Mouse (Mus musculus): ENCODE data around the gene B230118H07Rik. TPM values are rescaled to one million over a fixed set of nuclear protein-coding genes. Genes with fewer than 3 reads are reported as not detected.

B230118H07Rik gene
- total and polyA plus RNA-seq, 3 experiments = 22.4 to 30.6 TPM; not detected in 1

DNA sequence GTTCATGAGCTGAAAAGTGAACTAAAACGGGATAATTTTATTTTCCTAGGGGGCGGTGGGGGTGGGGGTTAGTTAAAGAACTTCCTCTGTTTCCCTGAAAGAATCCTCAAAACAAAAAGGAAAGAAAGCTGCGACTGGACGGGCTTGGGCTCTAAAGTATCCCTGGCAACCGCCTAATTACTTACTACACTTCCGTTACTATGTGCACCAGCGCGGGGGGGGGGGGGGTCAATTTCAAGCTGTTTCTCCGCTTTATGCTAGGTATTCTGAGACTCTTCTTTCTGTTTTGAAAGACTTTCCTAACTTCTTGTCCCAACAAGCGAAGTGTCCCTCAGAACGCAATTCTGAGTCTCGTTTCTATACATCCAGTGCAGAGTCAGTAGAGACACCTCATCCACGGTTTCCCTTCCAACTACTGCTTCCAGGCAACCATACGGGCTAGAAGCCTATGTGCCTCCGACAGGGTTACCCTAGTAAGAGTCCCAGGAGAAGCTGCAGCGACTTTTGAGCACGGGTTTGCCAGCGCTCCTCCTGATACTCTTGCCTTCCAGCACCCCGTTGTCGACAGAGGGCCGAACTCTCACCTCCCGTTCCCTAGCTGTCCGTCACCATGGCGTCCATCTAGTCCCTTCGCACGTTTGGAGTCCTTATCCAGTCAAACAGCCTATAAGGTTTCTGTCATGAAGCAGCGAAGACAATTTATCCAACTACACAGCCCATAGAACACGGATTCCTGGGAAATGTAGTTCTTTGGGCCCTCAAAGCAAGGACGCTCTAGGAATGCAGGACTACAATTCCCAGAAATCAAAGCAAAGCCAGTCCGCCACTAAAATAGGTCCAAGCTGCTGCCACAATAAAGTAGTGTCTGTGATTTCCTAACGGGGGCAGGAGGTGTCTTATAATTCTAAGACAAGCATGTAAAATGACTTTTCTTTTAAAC, 20.8 kb downstream of the B230118H07Rik start:
- Histone ChIP-seq H3K79me2 (ENCODE audit: control insufficient read depth, insufficient read depth, low read length, poor library complexity) (no peaks in the 10 kb centered on the region), H3K9me3 (replicated peaks; ENCODE audit: insufficient read depth, low read length) (no peaks in the 10 kb centered on the region), H3K36me3 (ENCODE audit: control insufficient read depth in 1 of 2, insufficient read depth in 2 of 2, low read length in 2 of 2) (peaks cover 0 to 10% of the 10 kb centered on the region in 2 experiments; a peak in 2 of 4 replicates), H3K27ac (ENCODE audit: control insufficient read depth, low read depth, low read length) (peak overlapping the region; percentile 29), H3K9ac (ENCODE audit: control insufficient read depth, low read depth, low read length, poor library complexity, severe bottlenecking) (peak overlapping the region; percentile 75), H3K4me3 (ENCODE audit: control insufficient read depth in 1 of 2, insufficient read depth in 1 of 2, low read depth in 2 of 2, low read length in 2 of 2) (peak overlapping the region; percentile 72 to 83), H3K27me3 (ENCODE audit: control insufficient read depth in 1 of 2, insufficient read depth in 2 of 2, low read length in 2 of 2) (peaks cover 0 to 2% of the 10 kb centered on the region in 2 experiments; a peak in 2 of 4 replicates), H3K4me1 (ENCODE audit: control insufficient read depth in 1 of 2, insufficient read depth in 2 of 2, low read length in 2 of 2) (peaks cover 2 to 7% of the 10 kb centered on the region in 2 experiments; a peak in 3 of 4 replicates)
- DNase-seq (ENCODE audit: low read depth, low spot score) = peak; percentile 96
- TF ChIP-seq HCFC1 (IDR thresholded peaks at IDR 0.05; ENCODE audit: low read depth, low read length) (peak; percentile 100), MYC (IDR thresholded peaks at IDR 0.05; ENCODE audit: low read depth, low read length) (peak; percentile 57; the same call in 1 of the 2 replicates), GATA1 (IDR thresholded peaks at IDR 0.05; ENCODE audit: low read depth, low read length) (peak; percentile 45; the same call in 1 of the 2 replicates), TAL1 (IDR thresholded peaks at IDR 0.05; ENCODE audit: low read length) (peak; percentile 23; the same call in 1 of the 2 replicates), E2F4 (IDR thresholded peaks at IDR 0.05; ENCODE audit: borderline replicate concordance, low read depth, low read length) (no peak), KAT2A (conservative IDR thresholded peaks at IDR 0.05; ENCODE audit: low read depth, low read length) (peak; percentile 97), SIN3A (IDR thresholded peaks at IDR 0.05; ENCODE audit: low read length) (peak; percentile 67), NELFE (IDR thresholded peaks at IDR 0.05; ENCODE audit: low read depth, low read length) (peak; percentile 61), USF1 (IDR thresholded peaks at IDR 0.05; ENCODE audit: low read depth, low read length) (no peak), POLR2A (IDR thresholded peaks at IDR 0.05; ENCODE audit: control insufficient read depth in 1 of 2, insufficient read depth in 1 of 2, low read depth in 1 of 2, low read length in 2 of 2, poor library complexity in 1 of 2) (peak; percentile 33 to 78; a peak in 2 of 4 replicates), MAFK (IDR thresholded peaks at IDR 0.05; ENCODE audit: borderline replicate concordance, low read depth, low read length) (no peak), TBP (IDR thresholded peaks at IDR 0.05; ENCODE audit: low read depth, low read length) (peak; percentile 79; the same call in 1 of the 2 replicates), MAZ (IDR thresholded peaks at IDR 0.05; ENCODE audit: low read depth, low read length) (0 out of 2 replicates have a peak, but pooled peaks have one; percentile 64), ELF1 (IDR thresholded peaks at IDR 0.05; ENCODE audit: low read depth, low read length) (peak; percentile 42; the same call in 1 of the 2 replicates), EP300 (IDR thresholded peaks at IDR 0.05; ENCODE audit: low read depth in 1 of 2, low read length in 2 of 2) (no peak)

DNA sequence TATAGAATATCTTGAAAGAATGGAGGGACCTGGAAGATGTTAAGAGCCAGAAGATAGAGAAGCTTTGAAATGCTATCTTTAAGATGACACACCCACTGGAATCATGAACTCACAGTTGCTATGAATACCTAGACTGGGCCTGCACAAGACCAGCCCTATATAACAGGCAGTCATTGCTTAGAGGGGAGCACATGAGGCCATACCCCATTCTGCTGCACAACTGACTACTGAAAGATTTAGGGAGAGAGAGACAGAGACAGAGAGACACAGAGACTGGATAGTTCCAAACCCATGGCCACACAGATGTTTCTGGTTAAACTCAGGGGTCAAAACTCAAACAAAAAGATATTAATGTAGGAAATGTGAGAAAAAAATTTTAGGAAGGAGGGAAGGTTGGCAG, 22.1 kb downstream of the B230118H07Rik start:
- no peak overlapping the region for H3K27ac ChIP-seq (ENCODE audit: control insufficient read depth, low read depth, low read length)
- peaks cover 2 to 7% of the 10 kb centered on the region in 2 experiments; a peak in 3 of 4 replicates for H3K4me1 ChIP-seq (ENCODE audit: control insufficient read depth in 1 of 2, insufficient read depth in 2 of 2, low read length in 2 of 2)
- no peaks in the 10 kb centered on the region for H3K9me3 ChIP-seq (replicated peaks; ENCODE audit: insufficient read depth, low read length)
- H3K79me2 ChIP-seq (ENCODE audit: control insufficient read depth, insufficient read depth, low read length, poor library complexity) = no peaks in the 10 kb centered on the region
- no peak for TF ChIP-seq GATA1 (IDR thresholded peaks at IDR 0.05; ENCODE audit: low read depth, low read length)
- no peak for TF ChIP-seq ZC3H11A (IDR thresholded peaks at IDR 0.05; ENCODE audit: low read depth, low read length)
- TF ChIP-seq E2F4 (IDR thresholded peaks at IDR 0.05; ENCODE audit: borderline replicate concordance, low read depth, low read length) = no peak
- TF ChIP-seq ZNF384 (IDR thresholded peaks at IDR 0.05; ENCODE audit: low read depth, low read length) = no peak
- no peak for TF ChIP-seq RAD21 (IDR thresholded peaks at IDR 0.05; ENCODE audit: low read depth, low read length)
- no peak for TF ChIP-seq GABPA (IDR thresholded peaks at IDR 0.05; ENCODE audit: low read depth, low read length)
- no peak for TF ChIP-seq TAL1 (IDR thresholded peaks at IDR 0.05; ENCODE audit: low read length)
- no peak for TF ChIP-seq MEF2A (IDR thresholded peaks at IDR 0.05; ENCODE audit: extremely low read depth, insufficient replicate concordance, low read depth, low read length, poor library complexity, severe bottlenecking)
- no peak for TF ChIP-seq USF1 (IDR thresholded peaks at IDR 0.05; ENCODE audit: low read depth, low read length)
- no peak for TF ChIP-seq POLR2AphosphoS2 (IDR thresholded peaks at IDR 0.05; ENCODE audit: low read length)
- no peak for TF ChIP-seq SMC3 (IDR thresholded peaks at IDR 0.05; ENCODE audit: low read depth, low read length)
- no peak for TF ChIP-seq MAFK (IDR thresholded peaks at IDR 0.05; ENCODE audit: borderline replicate concordance, low read depth, low read length)
- H3K36me3 ChIP-seq (ENCODE audit: control insufficient read depth in 1 of 2, insufficient read depth in 2 of 2, low read length in 2 of 2) = peaks cover 0 to 10% of the 10 kb centered on the region in 2 experiments; a peak in 2 of 4 replicates
- no peak for DNase-seq (ENCODE audit: low read depth, low spot score)
- no peaks in the 10 kb centered on the region for H3K27me3 ChIP-seq (ENCODE audit: control insufficient read depth in 1 of 2, insufficient read depth in 2 of 2, low read length in 2 of 2)
- no peak overlapping the region for H3K9ac ChIP-seq (ENCODE audit: control insufficient read depth, low read depth, low read length, poor library complexity, severe bottlenecking)
- no peak overlapping the region for H3K4me3 ChIP-seq (ENCODE audit: control insufficient read depth in 1 of 2, insufficient read depth in 1 of 2, low read depth in 2 of 2, low read length in 2 of 2)
